Mouse (Mus musculus): Measurements from ENCODE around the gene Ap1b1. TPM values are rescaled to one million over a fixed set of nuclear protein-coding genes. Genes with fewer than 3 reads are reported as not detected.
A peak's percentile ranks its signal among the peaks of the same experiment; 100 is the strongest.

Gene Ap1b1
- total RNA-seq, 2 experiments from 2014 or later, result 23.4 to 46.4 TPM

- ATAC-seq (replicated peaks; ENCODE audit: poor library complexity, severe bottlenecking), result no peak
These were observed 38.5 kb downstream of the Ap1b1 start for GRCm38 (mm10) chr11:5025108-5025507.

GRCm38 (mm10) chr11:5028228-5028627 is 41.6 kb downstream of the Ap1b1 start:
- no peak for ATAC-seq (replicated peaks; ENCODE audit: poor library complexity, severe bottlenecking)

- no peak for ATAC-seq (replicated peaks; ENCODE audit: poor library complexity, severe bottlenecking)
These were observed 46.1 kb downstream of the Ap1b1 start for GRCm38 (mm10) chr11:5032706-5033105.

- no peak for ATAC-seq (replicated peaks; ENCODE audit: poor library complexity, severe bottlenecking)
These were observed 46.5 kb downstream of the Ap1b1 start for GRCm38 (mm10) chr11:5033136-5033535.

- ATAC-seq (replicated peaks; ENCODE audit: poor library complexity, severe bottlenecking), result no peak
These were observed 48.8 kb downstream of the Ap1b1 start for GRCm38 (mm10) chr11:5035421-5035820.

- no peak for ATAC-seq (replicated peaks; ENCODE audit: poor library complexity, severe bottlenecking)
These were observed 50.7 kb downstream of the Ap1b1 start for GRCm38 (mm10) chr11:5037146-5037854.

- no peak for ATAC-seq (replicated peaks; ENCODE audit: poor library complexity, severe bottlenecking)
These were observed 54.0 kb downstream of the Ap1b1 start for GRCm38 (mm10) chr11:5040585-5040984.

- no peak for ATAC-seq (replicated peaks; ENCODE audit: poor library complexity, severe bottlenecking)
These were observed 54.6 kb downstream of the Ap1b1 start for GRCm38 (mm10) chr11:5041144-5041780.

GRCm38 (mm10) chr11:5042645-5043381 is 56.2 kb downstream of the Ap1b1 start:
- ATAC-seq (replicated peaks; ENCODE audit: poor library complexity, severe bottlenecking), result peak; percentile 76

- no peak for ATAC-seq (replicated peaks; ENCODE audit: poor library complexity, severe bottlenecking)
These were observed 59.8 kb downstream of the Ap1b1 start for GRCm38 (mm10) chr11:5046321-5046926.

- no peak for ATAC-seq (replicated peaks; ENCODE audit: poor library complexity, severe bottlenecking)
These were observed 65.0 kb downstream of the Ap1b1 start for GRCm38 (mm10) chr11:5051629-5052028.

GRCm38 (mm10) chr11:5052200-5052854 is 65.7 kb downstream of the Ap1b1 start:
- ATAC-seq (replicated peaks; ENCODE audit: poor library complexity, severe bottlenecking), result no peak

GRCm38 (mm10) chr11:5054151-5054550 is 67.5 kb downstream of the Ap1b1 start:
- ATAC-seq (replicated peaks; ENCODE audit: poor library complexity, severe bottlenecking), result no peak

GRCm38 (mm10) chr11:5054874-5055273 is 68.2 kb downstream of the Ap1b1 start:
- no peak for ATAC-seq (replicated peaks; ENCODE audit: poor library complexity, severe bottlenecking)

- peak; percentile 34; the same call in 1 of the 2 replicates for ATAC-seq (replicated peaks; ENCODE audit: poor library complexity, severe bottlenecking)
These were observed 69.6 kb downstream of the Ap1b1 start for GRCm38 (mm10) chr11:5055945-5056938.

- ATAC-seq (replicated peaks; ENCODE audit: poor library complexity, severe bottlenecking), result no peak
These were observed 70.4 kb downstream of the Ap1b1 start for GRCm38 (mm10) chr11:5057064-5057463.

- ATAC-seq (replicated peaks; ENCODE audit: poor library complexity, severe bottlenecking), result no peak
These were observed 70.9 kb downstream of the Ap1b1 start for GRCm38 (mm10) chr11:5057541-5057855.

GRCm38 (mm10) chr11:5057856-5058641 is 71.4 kb downstream of the Ap1b1 start, which contains the start of gene Rasl10a:
Gene Rasl10a (plus strand): TSS chr11:5058128.
- ATAC-seq (replicated peaks; ENCODE audit: poor library complexity, severe bottlenecking), result peak; percentile 17; the same call in 1 of the 2 replicates

All from granulocyte monocyte progenitor cell, adult 5-6 weeks (primary cell).